In genomic region chr2:93335996-93336395, GRCm38 (mm10) we compare ENCODE assay signal across 16 mouse cellular contexts.
"Had no signal": no experiment of that assay in that cellular context is flagged by ENCODE, and none has a peak within 500 bp of the region (broad histone marks: within the 10 kb centered on the region; RNA-seq: fewer than 3 reads in every experiment).

No protein-coding gene starts in this region.

- DNase-seq: kidney, adult 11 months; kidney, postnatal 14 days; kidney, postnatal 4 days; left cerebral cortex, postnatal 4 days; liver, postnatal 0 days; lung, postnatal 36 days; midbrain, embryonic 14.5 days; thymus, adult 2 months; thymus, postnatal 14 days; thymus, postnatal 4 days had no signal

- H3K36me3 ChIP-seq: hindbrain, embryonic 15.5 days; limb, embryonic 12.5 days; limb, embryonic 15.5 days had no signal

- H3K9ac ChIP-seq: hindbrain, embryonic 15.5 days; limb, embryonic 12.5 days; limb, embryonic 15.5 days; liver, embryonic 14.5 days; liver, postnatal 0 days had no signal

- H3K27ac ChIP-seq: hindbrain, embryonic 15.5 days; limb, embryonic 12.5 days; limb, embryonic 15.5 days; liver, embryonic 14.5 days had no signal

- ATAC-seq: liver, postnatal 0 days had no signal

- H3K27me3 ChIP-seq: hindbrain, embryonic 15.5 days had no signal

- H3K4me3 ChIP-seq: hindbrain, embryonic 15.5 days; limb, embryonic 12.5 days; limb, embryonic 15.5 days had no signal

- H3K9me3 ChIP-seq: hindbrain, embryonic 15.5 days; limb, embryonic 12.5 days; limb, embryonic 15.5 days had no signal

- H3K4me2 ChIP-seq: hindbrain, embryonic 15.5 days; limb, embryonic 12.5 days; limb, embryonic 15.5 days; liver, embryonic 11.5 days; midbrain, embryonic 11.5 days had no signal
